Mouse (Mus musculus): ENCODE results near the gene Col6a4. TPM values are rescaled to one million over a fixed set of nuclear protein-coding genes. Genes with fewer than 3 reads are reported as not detected.

Col6a4 gene
- polyA plus RNA-seq, 1 experiment from 2014 or later: not detected

DNA sequence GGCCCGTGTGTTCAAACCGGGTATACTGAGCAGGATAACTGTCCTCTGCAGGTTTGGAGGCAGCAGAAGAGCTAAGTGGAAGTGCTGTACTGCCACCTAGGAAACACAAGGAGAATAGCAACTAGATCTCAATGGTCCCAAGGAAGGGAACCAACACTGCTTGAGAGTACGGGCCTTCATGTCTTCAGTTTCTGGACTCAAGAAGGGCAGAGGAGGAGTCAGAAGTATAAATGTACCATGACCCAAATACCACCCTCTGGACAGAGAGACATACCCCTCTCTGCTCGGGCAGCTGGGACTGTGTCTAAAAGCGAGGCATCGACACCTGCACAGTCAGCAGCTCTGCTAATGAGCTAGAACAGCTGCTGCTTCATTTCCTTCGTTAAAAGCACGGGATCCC, 108.5 kb downstream of the Col6a4 start:
- ATAC-seq (ENCODE audit: low read depth) (no peak), DNase-seq (no peak)
- Histone ChIP-seq H3K27ac (no peak overlapping the region), H3K4me1 (replicated peaks) (no peaks in the 10 kb centered on the region), H3K36me3 (no peaks in the 10 kb centered on the region), H3K27me3 (no peaks in the 10 kb centered on the region), H3K9ac (no peak overlapping the region), H3K4me2 (no peak overlapping the region), H3K9me3 (replicated peaks) (no peaks in the 10 kb centered on the region), H3K4me3 (replicated peaks) (no peak overlapping the region)
- 46% methylated on average over 8 of the region's 8 CpGs for WGBS (ENCODE audit: insufficient replicate concordance)

DNA sequence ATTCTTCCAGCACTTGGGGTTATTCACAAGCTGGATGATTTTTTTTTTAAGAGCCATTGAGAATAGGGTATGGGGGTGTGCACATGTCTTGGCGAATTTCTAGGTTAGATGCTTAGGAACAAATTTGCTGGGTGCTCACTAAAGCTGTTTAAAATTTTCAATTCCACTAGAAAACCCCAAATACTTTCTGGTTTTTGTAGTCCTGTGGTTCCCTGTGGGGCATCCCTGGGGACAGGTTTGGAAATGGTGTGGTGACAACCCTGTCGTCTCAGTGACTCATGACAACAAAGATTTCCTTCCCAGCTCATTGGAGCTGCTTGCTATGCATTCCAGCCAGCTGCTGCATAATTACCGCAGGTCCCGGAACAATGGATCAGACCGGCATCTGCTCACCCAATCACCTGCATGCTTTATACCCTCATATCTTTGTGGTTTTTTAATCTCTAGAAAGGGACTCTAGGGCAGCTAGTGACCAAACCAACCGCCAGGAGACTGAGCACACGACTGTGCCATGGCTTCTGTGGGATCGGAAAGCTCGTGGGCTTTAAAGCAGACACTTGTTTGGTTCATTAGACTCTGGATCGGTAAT, 111.6 kb downstream of the Col6a4 start:
- no peaks in the 10 kb centered on the region for H3K4me1 ChIP-seq (replicated peaks)
- H3K4me2 ChIP-seq: no peak overlapping the region
- no peaks in the 10 kb centered on the region for H3K9me3 ChIP-seq (replicated peaks)
- no peak overlapping the region for H3K4me3 ChIP-seq (replicated peaks)
- no peak overlapping the region for H3K9ac ChIP-seq
- 33% methylated on average over 10 of the region's 10 CpGs for WGBS (ENCODE audit: insufficient replicate concordance)
- DNase-seq (no peak), ATAC-seq (ENCODE audit: low read depth) (no peak)
- H3K27ac ChIP-seq: no peak overlapping the region
- no peaks in the 10 kb centered on the region for H3K36me3 ChIP-seq
- no peaks in the 10 kb centered on the region for H3K27me3 ChIP-seq

DNA sequence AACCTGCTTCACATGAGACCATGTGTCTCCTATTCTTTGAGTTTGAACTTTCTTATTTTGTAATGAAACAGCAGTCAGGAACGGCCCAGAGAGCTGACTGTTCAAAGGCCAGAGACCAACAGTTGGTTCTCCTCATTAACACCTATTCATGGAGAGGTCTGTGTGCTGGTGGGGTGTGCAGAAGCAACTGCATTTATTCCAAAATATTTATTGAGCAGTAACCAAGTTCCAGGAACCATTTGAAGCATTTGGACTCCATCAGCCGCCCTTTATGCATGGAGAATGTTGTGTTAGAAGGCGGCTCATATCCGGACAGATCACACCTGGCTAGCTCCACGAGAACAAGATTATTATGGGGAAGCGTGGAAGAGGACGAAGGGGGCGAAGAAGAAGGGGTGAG, 118.1 kb downstream of the Col6a4 start:
- WGBS (ENCODE audit: insufficient replicate concordance): 69% methylated on average over 8 of the region's 8 CpGs

DNA sequence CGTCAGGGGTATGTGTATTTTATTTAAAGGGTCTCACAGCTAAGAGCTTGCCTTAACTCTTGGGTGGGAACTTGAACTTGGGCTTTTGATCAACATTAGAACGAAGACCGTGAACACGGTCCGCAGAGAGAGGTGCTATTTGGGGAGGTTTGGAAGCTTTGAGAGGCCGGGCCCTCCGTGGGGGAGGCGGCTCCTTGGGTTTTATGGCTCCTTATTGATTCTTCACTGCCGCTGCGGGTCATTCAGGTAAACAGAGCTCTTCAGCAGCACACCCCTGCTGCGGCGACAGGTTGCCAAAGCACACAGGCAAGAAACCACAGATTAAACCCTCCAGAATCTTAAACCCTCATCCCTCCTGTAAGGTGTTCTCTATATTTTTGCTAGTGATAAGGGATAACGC, 119.7 kb downstream of the Col6a4 start:
- WGBS (ENCODE audit: insufficient replicate concordance): 21% methylated on average over 13 of the region's 13 CpGs
- H3K27me3 ChIP-seq: no peaks in the 10 kb centered on the region
- ATAC-seq (ENCODE audit: low read depth): no peak
- no peak overlapping the region for H3K9ac ChIP-seq
- H3K36me3 ChIP-seq: no peaks in the 10 kb centered on the region
- 0 out of 2 replicates have a peak overlapping the region, but pooled peaks have one; percentile 9 for H3K4me2 ChIP-seq
- no peaks in the 10 kb centered on the region for H3K4me1 ChIP-seq (replicated peaks)
- H3K4me3 ChIP-seq (replicated peaks): no peak overlapping the region
- DNase-seq: no peak
- no peak overlapping the region for H3K27ac ChIP-seq
- no peaks in the 10 kb centered on the region; the same call in 1 of the 2 replicates for H3K9me3 ChIP-seq (replicated peaks)

More for the DNA sequence above, 118.1 kb downstream of the Col6a4 start:
- H3K27ac ChIP-seq: no peak overlapping the region
- no peaks in the 10 kb centered on the region; the same call in 1 of the 2 replicates for H3K9me3 ChIP-seq (replicated peaks)
- H3K4me1 ChIP-seq (replicated peaks): no peaks in the 10 kb centered on the region
- ATAC-seq (ENCODE audit: low read depth): no peak
- H3K4me3 ChIP-seq (replicated peaks): no peak overlapping the region
- no peaks in the 10 kb centered on the region for H3K36me3 ChIP-seq
- no peak for DNase-seq
- H3K27me3 ChIP-seq: no peaks in the 10 kb centered on the region
- H3K4me2 ChIP-seq: no peak overlapping the region
- no peak overlapping the region for H3K9ac ChIP-seq

DNA sequence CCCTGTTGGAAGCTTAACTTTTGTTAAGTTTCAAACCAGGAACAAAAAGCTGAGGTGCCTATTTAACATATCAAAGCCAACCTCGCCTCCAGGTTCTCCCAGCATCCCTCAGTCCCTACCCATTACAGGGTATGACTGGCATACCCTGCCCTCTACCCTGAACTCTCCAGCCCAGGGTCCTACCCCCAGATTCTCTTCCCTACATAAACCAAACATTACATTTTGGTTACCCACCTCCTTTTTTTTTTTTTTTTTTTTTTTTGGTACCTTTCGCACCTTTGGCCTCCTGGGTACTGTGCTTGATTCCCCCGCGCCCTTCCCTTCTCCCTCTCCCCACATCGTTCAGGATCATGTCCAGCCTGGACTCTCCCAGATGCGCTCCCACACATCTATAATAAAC, 120.3 kb downstream of the Col6a4 start:
- Histone ChIP-seq H3K9me3 (replicated peaks) (no peaks in the 10 kb centered on the region; the same call in 1 of the 2 replicates), H3K4me3 (replicated peaks) (no peak overlapping the region), H3K4me1 (replicated peaks) (no peaks in the 10 kb centered on the region), H3K4me2 (no peak overlapping the region), H3K36me3 (no peaks in the 10 kb centered on the region), H3K27me3 (no peaks in the 10 kb centered on the region), H3K27ac (no peak overlapping the region), H3K9ac (no peak overlapping the region)
- WGBS (ENCODE audit: insufficient replicate concordance): 32% methylated on average over 6 of the region's 6 CpGs
- ATAC-seq (ENCODE audit: low read depth) (no peak), DNase-seq (no peak)

DNA sequence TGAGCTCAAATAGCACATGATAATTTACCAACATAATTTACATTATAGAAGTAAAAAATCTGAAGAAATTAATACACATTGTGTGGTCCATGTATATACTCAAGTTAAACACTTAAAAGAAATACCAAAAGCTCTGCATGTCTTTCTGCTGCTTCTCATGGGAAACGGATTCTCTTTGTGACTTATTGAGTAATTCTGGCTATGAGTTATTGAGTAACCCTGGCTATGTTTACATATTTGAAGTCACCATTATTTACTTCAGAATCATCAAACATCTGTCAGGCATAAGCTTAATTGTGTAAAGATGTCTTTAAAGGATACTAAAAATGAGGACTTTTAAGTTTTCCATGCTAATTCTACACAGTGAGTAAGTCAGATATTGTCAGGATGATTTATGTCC, 122.8 kb downstream of the Col6a4 start:
- no peak overlapping the region for H3K9ac ChIP-seq
- H3K27me3 ChIP-seq: no peaks in the 10 kb centered on the region
- H3K4me3 ChIP-seq (replicated peaks): no peak overlapping the region
- 53% methylated on average over 1 of the region's 1 CpGs for WGBS (ENCODE audit: insufficient replicate concordance)
- no peak overlapping the region for H3K4me2 ChIP-seq
- H3K9me3 ChIP-seq (replicated peaks): no peaks in the 10 kb centered on the region; the same call in 1 of the 2 replicates
- DNase-seq (no peak), ATAC-seq (ENCODE audit: low read depth) (no peak)
- H3K36me3 ChIP-seq: no peaks in the 10 kb centered on the region
- H3K27ac ChIP-seq: no peak overlapping the region
- H3K4me1 ChIP-seq (replicated peaks): no peaks in the 10 kb centered on the region

DNA sequence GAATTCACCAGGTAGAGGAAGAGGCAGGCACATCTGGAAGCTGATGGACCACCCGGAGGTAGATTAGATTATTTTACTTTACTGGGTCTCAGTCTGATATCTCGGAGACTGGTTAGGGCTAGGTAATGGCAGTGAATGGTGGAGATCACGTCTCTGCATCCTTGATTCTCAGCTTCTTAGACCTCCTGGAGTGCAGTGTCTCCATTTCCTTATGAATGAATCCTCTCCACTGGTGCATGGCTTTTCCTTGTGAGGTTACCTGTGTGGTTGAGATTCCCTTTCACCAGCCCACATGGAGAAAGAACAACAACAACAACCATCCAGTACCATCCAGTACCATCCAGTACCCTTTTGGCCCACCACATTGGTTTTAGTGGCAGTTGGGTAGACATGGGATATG, 124.6 kb downstream of the Col6a4 start:
- no peaks in the 10 kb centered on the region; the same call in 1 of the 2 replicates for H3K9me3 ChIP-seq (replicated peaks)
- H3K4me1 ChIP-seq (replicated peaks): no peaks in the 10 kb centered on the region
- H3K4me3 ChIP-seq (replicated peaks): no peak overlapping the region
- H3K27me3 ChIP-seq: no peaks in the 10 kb centered on the region
- DNase-seq (no peak), ATAC-seq (ENCODE audit: low read depth) (no peak)
- no peak overlapping the region for H3K27ac ChIP-seq
- WGBS (ENCODE audit: insufficient replicate concordance): 53% methylated on average over 3 of the region's 3 CpGs
- no peaks in the 10 kb centered on the region for H3K36me3 ChIP-seq
- no peak overlapping the region for H3K9ac ChIP-seq
- H3K4me2 ChIP-seq: no peak overlapping the region

DNA sequence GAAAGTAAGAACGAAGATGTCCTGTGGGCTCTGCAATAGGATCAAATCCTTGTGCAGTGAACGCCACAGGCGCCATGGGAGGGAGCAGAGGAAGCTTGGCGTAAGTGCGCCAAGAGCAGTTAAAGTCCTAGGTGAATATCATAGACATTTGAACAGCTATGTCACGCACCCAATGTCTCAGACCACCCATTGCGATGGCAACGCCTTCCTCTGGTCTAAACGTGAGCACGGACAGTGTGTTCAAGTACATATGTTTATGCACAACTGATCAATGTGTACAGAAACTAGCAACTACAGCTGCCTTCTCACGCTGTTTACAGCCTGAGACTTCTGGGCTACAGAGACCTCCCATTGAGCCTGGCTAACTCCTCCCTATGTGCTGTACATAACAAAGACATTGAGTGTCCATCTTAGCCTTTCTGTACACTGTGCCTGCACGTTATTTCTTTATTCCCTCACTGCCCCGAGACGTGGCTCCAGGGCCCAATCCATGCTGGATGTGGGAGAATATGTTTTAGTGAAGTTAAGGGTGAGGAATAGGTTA, 125.2 kb downstream of the Col6a4 start:
- WGBS (ENCODE audit: insufficient replicate concordance): 76% methylated on average over 14 of the region's 14 CpGs
- Histone ChIP-seq H3K27me3 (no peaks in the 10 kb centered on the region), H3K36me3 (no peaks in the 10 kb centered on the region), H3K4me3 (replicated peaks) (no peak overlapping the region), H3K9ac (no peak overlapping the region), H3K27ac (no peak overlapping the region), H3K4me2 (no peak overlapping the region), H3K9me3 (replicated peaks) (no peaks in the 10 kb centered on the region; the same call in 1 of the 2 replicates), H3K4me1 (replicated peaks) (no peaks in the 10 kb centered on the region)
- ATAC-seq (ENCODE audit: low read depth) (no peak), DNase-seq (no peak)

DNA sequence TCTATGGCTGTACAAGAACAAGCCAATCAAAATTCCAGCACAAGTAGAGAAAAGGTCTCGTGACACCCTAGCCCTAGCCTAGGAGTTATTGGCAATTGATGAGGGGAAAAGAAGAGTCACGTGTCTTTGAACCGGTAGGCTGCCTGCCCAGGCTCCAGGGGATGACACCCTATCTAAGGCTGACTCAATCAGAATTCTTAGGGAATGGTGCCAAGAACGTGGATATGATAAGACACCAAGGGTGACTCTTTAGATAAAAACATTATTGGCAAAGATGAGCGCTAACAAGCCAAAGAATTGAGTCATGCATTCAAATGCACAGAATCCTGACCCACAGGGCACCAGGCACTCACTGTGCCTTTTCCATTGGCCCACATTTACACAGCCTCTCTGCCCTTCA, 125.7 kb downstream of the Col6a4 start:
- H3K27me3 ChIP-seq: no peaks in the 10 kb centered on the region
- no peaks in the 10 kb centered on the region for H3K36me3 ChIP-seq
- DNase-seq (no peak), ATAC-seq (ENCODE audit: low read depth) (no peak)
- H3K27ac ChIP-seq: no peak overlapping the region
- 53% methylated on average over 5 of the region's 5 CpGs for WGBS (ENCODE audit: insufficient replicate concordance)
- H3K9ac ChIP-seq: no peak overlapping the region
- no peak overlapping the region for H3K4me2 ChIP-seq
- no peaks in the 10 kb centered on the region; the same call in 1 of the 2 replicates for H3K9me3 ChIP-seq (replicated peaks)
- H3K4me3 ChIP-seq (replicated peaks): no peak overlapping the region
- no peaks in the 10 kb centered on the region for H3K4me1 ChIP-seq (replicated peaks)

DNA sequence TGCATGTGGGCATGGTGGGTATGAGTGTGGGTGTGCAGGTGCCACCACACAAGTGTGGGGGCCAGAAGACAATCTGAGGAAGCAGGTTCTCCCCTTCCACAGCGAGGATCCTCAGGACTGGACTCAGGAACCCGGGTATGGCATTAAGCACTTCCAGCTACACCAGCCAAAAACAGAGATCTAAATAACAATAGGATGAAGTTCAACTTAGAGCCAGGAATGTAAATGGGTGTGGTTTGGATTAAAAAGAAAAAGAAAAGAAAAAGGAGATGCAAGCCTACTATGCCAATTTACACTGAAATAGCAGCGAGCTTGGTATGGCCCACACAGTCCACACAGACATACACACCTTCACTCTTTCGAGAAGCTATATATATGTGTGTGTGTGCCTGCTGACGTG, 128.6 kb downstream of the Col6a4 start:
- DNase-seq (no peak), ATAC-seq (ENCODE audit: low read depth) (no peak)
- Histone ChIP-seq H3K4me1 (replicated peaks) (no peaks in the 10 kb centered on the region), H3K27ac (no peak overlapping the region), H3K9me3 (replicated peaks) (no peaks in the 10 kb centered on the region), H3K4me2 (no peak overlapping the region), H3K4me3 (replicated peaks) (no peak overlapping the region), H3K36me3 (no peaks in the 10 kb centered on the region), H3K9ac (no peak overlapping the region), H3K27me3 (no peaks in the 10 kb centered on the region)
- 47% methylated on average over 5 of the region's 5 CpGs for WGBS (ENCODE audit: insufficient replicate concordance)

DNA sequence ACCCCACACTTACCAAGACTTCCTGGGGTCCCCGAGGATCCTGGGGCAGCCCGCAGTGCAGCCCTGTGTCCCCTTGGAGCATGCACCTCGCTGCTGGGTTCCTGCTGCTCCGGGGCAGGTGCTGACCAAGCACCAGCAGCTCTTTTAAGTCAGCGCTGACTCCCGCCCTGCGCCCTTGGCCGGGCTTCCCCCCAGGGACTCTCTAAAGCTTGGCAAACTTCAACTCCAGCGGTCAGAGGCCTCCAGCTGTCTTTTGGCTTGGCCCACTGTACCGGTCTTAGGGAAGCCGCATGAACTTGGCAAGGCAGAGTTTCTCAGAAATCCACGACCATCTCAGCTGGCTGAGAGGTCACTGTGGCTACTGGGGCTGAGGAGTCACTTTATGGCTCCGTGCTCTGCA, 136.1 kb downstream of the Col6a4 start, which contains the start of gene Col6a5:
Col6a5 (minus strand) TSS at position 111 of the 400 bp plus-strand sequence.
- 22% methylated on average over 13 of the region's 13 CpGs for WGBS (ENCODE audit: insufficient replicate concordance)
- ATAC-seq (ENCODE audit: low read depth) (no peak), DNase-seq (no peak)
- no peak within 1 kb of the TSS for H3K27ac ChIP-seq
- H3K36me3 ChIP-seq: no peaks in the 10 kb centered on the region
- H3K9ac ChIP-seq: no peak within 1 kb of the TSS
- no peak within 1 kb of the TSS for H3K4me2 ChIP-seq
- H3K9me3 ChIP-seq (replicated peaks): no peaks in the 10 kb centered on the region
- H3K27me3 ChIP-seq: no peaks in the 10 kb centered on the region
- H3K4me3 ChIP-seq (replicated peaks): no peak within 1 kb of the TSS
- H3K4me1 ChIP-seq (replicated peaks): no peaks in the 10 kb centered on the region

DNA sequence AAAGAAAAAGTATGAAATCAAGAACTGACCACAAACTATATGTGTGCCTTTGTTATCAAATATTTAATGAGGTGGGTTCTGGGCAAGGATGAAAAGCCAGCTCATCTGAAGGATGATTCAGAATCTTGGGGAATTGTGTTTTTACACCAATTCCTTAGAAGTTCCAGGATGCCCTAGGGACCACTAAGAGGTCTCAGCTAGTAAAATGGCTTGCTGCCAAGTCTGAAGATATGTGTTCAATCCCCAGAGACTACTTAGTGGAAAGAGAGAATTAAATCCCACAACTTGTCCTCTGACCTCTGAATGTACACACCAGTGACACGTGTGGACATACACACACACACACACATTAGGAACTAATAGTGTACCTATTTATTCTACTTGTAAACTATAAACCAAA, 137.5 kb downstream of the Col6a4 start:
- Histone ChIP-seq H3K4me3 (replicated peaks) (no peak overlapping the region), H3K9ac (no peak overlapping the region), H3K27ac (no peak overlapping the region), H3K4me2 (no peak overlapping the region), H3K36me3 (no peaks in the 10 kb centered on the region), H3K9me3 (replicated peaks) (no peaks in the 10 kb centered on the region), H3K27me3 (no peaks in the 10 kb centered on the region), H3K4me1 (replicated peaks) (no peaks in the 10 kb centered on the region)
- DNase-seq (no peak), ATAC-seq (ENCODE audit: low read depth) (no peak)
- 65% methylated on average over 1 of the region's 1 CpGs for WGBS (ENCODE audit: insufficient replicate concordance)
